Mouse (Mus musculus): ENCODE measurements around the gene Vsx2.

DNA sequence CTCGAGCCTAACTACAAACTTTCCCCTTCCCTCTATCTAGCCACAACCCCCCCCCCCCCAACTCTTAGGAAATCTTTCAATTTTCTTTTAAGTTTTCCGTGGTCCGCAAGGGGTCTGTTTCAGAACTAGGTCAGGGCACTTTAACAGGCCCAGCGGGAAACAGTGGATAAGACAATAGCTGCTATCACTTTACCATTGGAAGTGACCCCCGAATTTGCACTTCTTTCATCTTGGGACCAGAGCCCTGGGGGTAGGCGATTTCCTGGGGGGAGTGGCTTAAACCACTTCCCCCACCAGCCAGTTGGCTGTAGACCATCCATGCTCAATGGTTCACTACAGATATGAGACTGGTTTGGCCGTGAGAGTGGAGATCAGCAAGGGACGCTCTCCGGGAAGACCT, 71.1 kb downstream of the Vsx2 start, which contains the start of gene Vrtn:
- TF ChIP-seq CTCF (IDR thresholded peaks at IDR 0.05; ENCODE audit: extremely low read depth, insufficient read depth, insufficient read length, insufficient replicate concordance) = no peak
- TF ChIP-seq POLR2A (IDR thresholded peaks at IDR 0.05; ENCODE audit: low read depth, low read length) = no peak

All from spleen, adult 2 months (tissue).